Mouse (Mus musculus) lung, adult 2 months (tissue): ENCODE measurements around the gene Lonrf2.

Experiments
- CTCF ChIP-seq: fragments of 200-500 bp; IDR thresholded peaks from 2 replicates; pipeline ENCODE4 v1.5.1; 2011; ENCODE audit warnings: mild to moderate bottlenecking, low read length, control low read depth; ENCODE audit not compliant: insufficient read depth
- POLR2A ChIP-seq: fragments of 200-500 bp; IDR thresholded peaks from 2 replicates; pipeline ENCODE4 v1.6.1; 2011; ENCODE audit warnings: low read depth, mild to moderate bottlenecking, control low read depth, low read length, borderline replicate concordance; ENCODE audit errors: extremely low read depth

DNA sequence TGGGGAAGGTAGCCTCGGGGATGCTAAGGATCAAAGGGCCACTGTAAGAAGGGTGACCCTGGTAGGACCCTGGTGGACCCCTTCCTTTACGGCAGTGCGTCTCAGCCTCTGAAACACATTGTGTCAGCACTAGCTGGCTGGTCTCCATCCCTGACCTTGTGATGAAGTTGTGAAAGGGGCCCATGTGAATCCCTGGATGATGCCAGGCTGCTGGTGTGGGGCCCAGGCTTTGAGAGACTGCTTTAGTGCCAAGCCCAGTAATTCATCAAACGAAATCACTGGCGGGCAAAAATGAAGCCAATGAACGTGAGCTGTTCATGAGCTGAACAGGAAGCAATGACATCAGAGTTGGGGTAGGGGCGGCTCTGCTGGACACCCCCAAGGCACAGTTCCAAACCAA is 50.2 kb downstream of the Lonrf2 start:
- TF ChIP-seq CTCF (no peak), POLR2A (no peak)
